Mouse (Mus musculus) cortical plate, adult 2 months (tissue): ENCODE data around the gene Atxn7.

Experiments used
- CTCF ChIP-seq: fragments of 200-500 bp; IDR thresholded peaks from 2 replicates; pipeline ENCODE4 v1.5.1; 2011; ENCODE audit warnings: mild to moderate bottlenecking, control low read depth, low read length; ENCODE audit not compliant: insufficient read depth; ENCODE audit errors: extremely low read depth
- POLR2A ChIP-seq: fragments of 200-500 bp; IDR thresholded peaks from 2 replicates; pipeline ENCODE4 v1.6.1; 2011; ENCODE audit warnings: mild to moderate bottlenecking, low read length, control low read depth; ENCODE audit not compliant: insufficient read depth; ENCODE audit errors: extremely low read depth

- TF ChIP-seq POLR2A, result no peak
- no peak for TF ChIP-seq CTCF
These were observed 107.3 kb downstream of the Atxn7 start for GRCm38 (mm10) chr14:14068553-14068952.
